Mouse (Mus musculus) adrenal gland (tissue): Measurements from ENCODE around the gene Rps8.

Experiments used
- intact Hi-C: fragments of 180-260 bp; cut with DNase I; formaldehyde crosslinking; loops from one replicate; pipeline ENCODE4 v1.15.1; 2025

Gene Rps8

DNA sequence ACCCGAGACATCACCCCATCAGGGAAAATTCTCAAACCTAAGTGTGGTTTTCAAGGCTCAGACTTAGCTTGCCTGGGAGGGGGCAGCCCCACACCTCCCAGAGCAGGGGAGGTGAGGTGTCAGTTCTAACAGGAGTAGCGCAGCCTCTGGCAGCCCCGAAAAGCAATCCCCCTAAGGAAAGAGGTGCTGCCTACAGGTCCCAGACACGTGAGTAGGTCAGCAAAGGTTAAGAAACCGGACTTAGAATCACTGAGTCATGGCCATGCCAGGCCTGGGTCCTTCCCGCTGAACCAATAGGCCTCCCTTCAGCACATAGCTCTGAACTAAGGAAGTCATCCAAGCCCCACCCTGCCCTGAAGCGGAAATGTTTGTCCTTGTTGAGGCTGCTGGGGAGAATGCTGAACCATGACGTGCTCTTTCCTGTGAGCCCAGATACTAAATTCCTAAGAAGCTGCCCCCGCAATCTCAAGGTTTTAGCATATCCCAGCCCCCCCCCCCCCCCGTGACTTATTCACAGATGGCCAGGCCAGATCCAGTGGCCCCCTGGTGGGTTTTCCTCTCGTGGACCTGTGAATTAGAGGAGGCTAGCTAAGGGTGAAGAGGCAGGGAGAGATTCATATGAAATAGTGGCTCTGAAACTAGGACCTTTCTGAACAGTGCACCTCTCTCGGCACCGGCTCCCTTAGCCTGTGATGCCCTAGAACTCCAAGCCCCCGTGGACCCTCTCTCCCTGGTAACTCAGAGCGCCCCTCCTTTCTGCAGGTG, 30.0 kb downstream of the Rps8 start:
- intact Hi-C loops, result no loop called here

DNA sequence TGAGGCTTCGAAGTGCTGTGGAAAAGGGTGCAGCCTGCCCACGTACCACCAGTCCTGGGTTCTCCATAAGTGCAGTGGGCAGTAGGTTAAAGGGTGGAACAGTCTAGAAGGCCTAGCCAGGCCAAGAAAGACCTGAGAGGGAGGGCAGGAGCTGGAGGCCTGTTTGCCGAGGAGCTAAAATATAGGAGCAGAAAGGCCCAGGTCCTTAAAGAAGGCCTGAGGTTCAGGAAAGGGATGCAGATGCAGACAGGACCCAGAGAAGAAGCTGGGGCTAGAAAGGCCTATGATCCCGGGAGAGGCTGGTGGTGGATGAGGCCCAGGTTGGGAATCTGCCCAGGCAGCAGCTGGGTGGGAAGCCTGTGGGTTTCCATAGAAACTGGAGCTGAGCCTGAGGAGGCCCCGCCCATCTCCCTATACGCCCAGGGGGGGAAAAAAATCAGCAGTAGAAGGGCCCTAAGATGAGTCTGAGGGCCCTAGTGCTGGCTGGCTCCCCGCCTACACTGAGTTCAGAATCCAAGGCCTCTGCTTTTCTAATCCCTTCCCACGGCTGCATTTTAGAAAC, 30.6 kb downstream of the Rps8 start, which contains the start of gene Btbd19:
Gene Btbd19, minus strand, starts transcription at position 378 of the 562 bp plus-strand sequence.
- intact Hi-C loops, result no loop called here

DNA sequence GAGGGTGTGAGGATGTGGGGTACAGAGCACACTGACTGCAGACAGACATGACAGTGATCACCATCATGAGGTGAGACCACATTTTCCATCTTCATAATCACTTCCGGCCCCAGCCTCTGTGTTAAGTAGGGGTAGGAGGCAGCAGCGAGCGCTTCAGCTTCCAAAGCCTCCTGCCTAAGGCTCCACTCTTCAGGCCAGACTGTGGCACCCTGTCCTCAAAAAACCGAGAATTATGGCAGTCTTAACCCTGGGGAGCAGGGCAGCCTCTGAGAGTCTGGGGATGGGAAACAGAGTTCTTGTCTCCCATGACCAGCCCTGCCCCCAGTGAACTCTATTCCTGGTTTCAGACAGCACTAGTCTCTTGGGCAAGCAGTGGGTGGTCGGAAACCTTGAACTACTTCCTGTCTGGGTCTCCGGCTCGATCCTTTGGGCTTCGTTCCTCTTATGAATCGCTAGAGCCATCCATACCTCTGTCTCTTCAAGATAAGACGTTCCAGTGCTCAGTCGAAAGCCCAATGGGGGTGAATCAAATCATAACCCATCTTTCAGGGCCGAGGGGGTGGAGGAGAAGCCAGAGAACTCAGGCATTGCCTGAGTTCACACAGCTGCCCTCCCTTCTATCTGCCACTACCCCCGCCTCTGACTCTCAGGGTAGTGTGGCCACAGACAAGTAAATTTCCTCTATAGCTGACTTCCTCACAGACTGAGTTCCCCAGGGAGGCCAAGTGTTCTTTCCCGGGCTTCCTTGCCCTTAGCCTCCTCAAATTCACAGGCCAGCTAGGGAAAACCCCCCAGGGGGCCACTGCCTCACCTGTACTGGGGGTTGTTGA, 31.3 kb downstream of the Rps8 start:
- intact Hi-C loops, result loop anchor here (5.0 kb wide), 1 partner anchor 122 kb away; no protein-coding TSS in a partner anchor

DNA sequence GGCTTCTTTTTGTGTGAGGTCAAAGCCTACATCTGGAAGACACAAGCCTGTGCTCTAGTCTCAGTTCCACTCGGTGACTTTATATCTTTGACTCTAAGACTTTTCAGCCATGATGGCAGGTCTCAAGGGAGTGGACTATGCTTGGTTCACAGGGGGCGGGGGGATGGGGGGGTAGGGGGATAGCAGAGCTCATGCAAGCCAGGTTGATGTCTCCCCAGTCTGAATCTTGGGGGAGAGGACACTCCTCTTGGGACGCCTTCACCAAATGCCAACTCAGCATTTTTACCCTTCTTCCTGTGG, 31.9 kb downstream of the Rps8 start:
- intact Hi-C loops, result loop anchor here (5.0 kb wide), 1 partner anchor 122 kb away; no protein-coding TSS in a partner anchor

DNA sequence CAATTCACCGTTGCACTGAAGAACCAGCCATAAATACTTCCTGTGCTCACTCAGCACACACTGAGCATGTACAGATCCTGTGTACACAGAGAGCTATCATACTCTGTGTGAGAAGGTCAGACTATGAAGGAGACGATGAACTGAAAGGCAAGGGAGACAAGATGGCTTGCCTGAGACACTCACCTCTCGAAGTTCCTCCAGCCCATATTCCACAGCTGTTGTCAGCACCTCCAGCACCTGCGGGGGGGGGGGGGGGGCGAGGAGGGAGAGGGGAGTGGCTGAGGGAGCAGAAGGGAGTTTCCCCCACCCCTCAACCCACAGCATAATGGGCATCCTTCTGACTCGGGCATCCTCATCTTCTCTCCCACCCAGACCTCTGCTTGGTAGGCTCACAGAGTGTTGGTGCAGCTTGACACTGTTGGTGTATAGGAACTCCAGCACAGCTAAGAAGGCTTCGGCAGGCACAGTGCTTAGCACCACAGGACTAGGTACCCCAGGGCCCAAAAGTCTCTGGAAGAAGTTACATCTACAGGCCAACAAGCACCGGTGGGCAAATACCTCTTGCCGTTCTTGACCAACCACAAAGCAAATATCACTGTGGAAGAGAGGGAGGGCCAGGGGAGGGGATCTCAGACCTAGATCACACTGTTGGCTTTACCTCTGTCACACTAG, 32.4 kb downstream of the Rps8 start:
- intact Hi-C loops, result loop anchor here (5.0 kb wide), 1 partner anchor 121 kb away; no protein-coding TSS in a partner anchor

DNA sequence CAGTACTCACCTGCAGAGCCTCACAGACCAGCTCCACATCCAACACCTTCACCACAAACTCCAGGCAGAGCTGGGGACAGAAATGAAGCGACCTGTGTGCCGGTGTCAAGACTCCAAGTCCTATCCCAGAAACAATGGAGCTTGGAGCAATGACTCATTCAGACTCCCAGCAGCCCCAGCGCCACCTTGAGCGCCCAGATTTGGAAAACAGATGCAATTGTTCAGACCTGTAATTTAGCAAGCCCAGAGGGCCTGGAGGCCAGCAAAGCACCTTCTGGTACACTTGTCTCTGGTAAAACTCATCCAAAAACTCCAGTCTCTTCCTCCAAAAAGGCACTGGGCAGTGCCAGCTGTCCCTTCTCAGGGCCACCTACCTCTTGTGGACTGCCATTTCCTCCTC, 33.8 kb downstream of the Rps8 start:
- intact Hi-C loops, result loop anchor here (5.0 kb wide), 1 partner anchor 120 kb away; no protein-coding TSS in a partner anchor

DNA sequence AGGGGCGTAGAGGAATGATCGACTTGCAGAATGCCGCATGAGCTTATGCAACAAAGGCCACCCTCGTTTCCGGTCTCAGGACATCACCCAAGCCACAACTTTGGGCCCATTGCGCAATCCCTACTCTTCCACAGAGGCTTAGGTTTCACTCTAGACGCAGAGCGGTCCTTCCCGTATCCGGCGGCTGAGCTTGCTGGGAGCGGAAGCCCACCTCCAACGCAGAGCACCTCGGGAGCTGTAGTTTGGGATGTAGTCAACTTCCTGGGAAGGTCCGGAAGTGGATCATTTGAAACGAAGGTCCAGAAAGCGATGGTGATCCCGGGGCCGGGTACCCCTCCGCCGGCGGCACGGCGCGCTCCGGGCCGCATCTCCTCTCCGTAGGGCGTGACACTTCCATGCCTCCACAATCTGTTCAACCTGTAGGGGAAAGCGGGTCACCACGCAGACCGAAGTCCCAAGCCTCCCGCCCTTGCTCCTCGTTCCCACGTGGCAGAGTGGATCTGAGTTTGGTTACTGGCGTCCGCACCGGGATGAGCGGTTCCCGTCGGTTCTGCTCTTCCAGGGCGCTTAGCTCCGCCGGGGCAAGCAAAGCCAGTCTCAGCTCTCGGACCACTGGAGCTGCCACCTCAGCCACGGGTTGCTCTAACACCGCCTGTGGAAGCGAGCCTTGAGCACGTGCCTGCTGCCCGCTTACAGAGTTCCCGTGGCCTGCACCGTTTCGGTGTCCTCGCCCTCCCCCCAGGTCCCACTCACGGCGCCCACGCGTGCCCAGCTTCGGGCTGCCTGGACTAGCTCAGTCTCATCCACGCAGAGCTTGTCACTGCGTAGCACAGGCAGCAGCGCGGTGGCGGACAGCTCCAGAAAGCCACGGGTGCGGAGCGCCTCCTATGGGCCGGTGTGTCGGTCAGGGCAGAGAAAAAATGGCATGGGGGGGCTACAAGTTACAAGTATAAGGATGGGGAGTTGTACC, 35.3 kb downstream of the Rps8 start:
- intact Hi-C loops, result loop anchor here (5.0 kb wide), 1 partner anchor 118 kb away; no protein-coding TSS in a partner anchor

DNA sequence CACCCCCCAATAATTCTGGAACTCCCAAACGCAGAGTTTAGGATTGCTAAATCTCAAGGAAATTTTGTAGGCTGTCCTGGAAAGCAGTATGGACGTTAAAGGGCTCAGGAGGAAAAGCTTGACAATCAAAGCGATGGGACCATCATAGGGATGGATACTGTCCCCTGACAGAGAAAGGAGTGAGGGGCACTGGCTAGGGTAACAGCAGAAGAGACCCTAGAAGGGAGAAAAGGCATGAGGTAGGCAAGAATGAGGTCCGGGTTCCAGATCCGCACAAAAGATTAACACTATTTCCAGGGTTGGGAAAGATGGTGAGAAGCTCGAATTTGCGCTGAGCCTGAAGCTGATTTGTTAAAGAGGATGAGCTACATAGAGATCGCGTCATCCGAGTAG, 36.0 kb downstream of the Rps8 start:
- intact Hi-C loops, result loop anchor here (5.0 kb wide), 1 partner anchor 118 kb away; no protein-coding TSS in a partner anchor

DNA sequence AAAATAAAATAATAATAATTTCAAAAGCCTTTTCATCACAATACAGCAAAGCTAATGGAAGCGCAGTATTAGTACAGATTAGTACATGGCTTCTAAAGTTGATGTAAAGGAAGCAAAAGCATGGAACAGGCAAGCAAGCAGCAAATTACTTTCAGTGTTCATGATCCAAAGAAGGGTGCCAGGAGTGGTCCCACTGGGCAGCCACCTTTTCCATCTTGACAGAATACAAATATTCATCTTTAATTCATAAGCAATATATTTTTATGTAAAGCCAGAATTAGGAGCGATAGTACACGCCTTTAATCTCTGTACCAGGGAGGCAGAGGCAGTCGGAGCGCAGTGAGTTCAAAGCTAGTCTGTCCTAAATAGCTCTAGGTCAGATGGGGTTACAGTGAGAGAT, 36.4 kb downstream of the Rps8 start:
- intact Hi-C loops, result loop anchor here (5.0 kb wide), 1 partner anchor 117 kb away; no protein-coding TSS in a partner anchor

DNA sequence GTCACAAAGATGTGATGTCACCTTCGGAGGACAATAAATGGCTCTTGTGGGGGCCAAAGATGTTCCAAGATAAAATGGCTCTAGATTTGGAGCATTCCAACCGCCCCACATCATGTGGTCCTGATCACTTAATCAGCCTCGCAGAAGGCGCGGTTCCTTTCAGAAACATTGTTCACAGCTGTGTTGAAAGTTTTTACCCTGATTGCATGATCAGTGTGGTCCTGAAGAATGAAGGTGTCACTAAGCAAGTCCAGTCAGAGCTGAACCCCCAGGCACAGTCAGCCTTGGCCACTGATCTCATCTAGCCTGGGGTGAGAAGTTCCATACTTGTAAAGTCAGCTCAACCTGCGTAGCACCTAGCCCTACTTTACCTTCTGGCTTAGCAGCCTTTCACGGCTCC, 38.1 kb downstream of the Rps8 start:
- intact Hi-C loops, result no loop called here

DNA sequence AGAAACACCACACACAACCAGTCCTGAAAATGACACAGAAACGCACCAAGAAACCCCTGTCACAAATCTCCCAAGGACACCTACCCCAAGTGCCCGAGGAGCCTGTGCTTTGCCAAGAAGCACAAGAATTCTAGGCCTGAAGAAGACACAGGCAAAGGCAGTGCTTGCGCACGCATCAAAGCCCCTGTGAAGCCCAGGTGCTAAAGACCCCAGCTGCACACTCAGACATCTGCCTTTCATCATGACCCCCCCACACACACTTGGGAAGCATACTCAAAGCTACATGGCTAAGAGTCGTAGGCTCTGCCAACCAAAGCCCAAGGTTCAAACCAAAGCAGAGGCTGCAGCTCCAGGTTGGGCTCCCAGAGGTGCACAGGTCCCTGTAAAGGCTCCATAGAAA, 40.5 kb downstream of the Rps8 start:
- intact Hi-C loops, result no loop called here

DNA sequence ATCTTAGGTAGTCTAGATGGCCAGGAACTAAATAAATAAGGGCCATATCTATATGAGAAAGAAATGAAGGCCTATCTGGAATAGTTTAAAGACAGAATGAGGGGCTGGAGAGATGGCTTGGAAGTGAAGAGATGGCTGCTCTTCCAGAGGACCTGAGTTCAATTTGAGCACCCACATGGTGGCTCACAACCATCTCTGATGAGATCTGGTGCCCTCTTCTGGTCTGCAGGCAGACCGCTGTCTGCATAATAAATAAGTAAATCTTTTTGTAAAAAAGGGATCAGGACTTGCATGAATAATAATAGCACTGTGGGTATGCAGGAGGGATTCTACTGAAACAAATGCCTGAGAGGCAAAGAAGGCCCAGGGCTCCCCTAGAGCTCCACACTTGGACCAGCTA, 42.8 kb downstream of the Rps8 start:
- intact Hi-C loops, result no loop called here

DNA sequence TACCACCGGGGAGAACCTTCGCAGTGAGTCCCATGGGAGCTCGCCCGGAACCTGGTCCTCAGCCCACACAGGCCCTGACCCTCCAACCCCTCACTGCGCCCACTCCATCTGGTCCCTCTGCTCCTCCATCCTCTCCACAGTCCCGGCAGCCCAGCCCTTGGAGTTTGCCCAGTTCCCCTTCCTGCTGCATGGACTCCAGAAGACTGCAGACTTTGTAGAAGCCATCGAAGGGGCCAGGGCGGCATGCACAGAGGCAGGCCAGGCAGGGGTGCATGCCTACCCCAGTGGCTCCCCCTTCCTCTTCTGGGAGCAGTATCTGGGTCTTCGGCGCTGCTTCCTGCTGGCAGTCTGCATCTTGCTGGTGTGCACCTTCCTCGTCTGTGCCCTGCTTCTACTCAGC, 45.1 kb downstream of the Rps8 start:
- intact Hi-C loops, result no loop called here

DNA sequence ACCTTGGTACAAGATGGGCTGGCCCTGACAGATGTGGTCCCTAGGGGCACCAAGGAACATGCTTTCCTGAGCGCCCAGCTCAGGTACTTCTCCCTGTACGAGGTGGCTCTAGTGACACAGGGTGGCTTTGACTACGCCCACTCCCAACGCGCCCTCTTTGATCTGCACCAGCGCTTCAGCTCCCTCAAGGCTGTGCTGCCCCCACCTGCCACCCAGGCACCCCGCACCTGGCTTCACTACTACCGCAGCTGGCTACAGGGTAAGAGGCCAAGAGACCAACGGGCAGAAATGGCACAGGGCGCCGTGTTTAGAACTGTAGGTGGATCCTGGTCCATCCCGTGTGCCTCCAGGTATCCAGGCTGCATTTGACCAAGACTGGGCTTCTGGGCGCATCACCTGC, 45.8 kb downstream of the Rps8 start:
- intact Hi-C loops, result no loop called here

DNA sequence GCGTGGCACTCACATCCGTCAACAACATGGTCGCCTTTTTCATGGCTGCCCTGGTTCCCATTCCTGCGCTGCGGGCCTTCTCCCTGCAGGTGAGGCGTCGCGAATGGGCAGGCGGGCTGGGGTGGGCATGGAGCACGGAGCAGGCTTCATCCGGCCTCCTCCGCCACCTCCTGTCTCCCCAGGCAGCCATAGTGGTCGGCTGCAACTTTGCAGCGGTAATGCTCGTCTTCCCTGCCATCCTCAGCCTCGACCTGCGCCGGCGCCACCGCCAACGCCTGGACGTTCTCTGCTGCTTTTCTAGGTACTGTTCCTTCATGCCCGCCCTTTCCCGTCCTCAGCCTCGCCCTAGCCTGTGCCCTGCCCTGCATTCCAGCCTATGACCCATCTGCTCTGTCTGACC, 46.7 kb downstream of the Rps8 start:
- intact Hi-C loops, result no loop called here

DNA sequence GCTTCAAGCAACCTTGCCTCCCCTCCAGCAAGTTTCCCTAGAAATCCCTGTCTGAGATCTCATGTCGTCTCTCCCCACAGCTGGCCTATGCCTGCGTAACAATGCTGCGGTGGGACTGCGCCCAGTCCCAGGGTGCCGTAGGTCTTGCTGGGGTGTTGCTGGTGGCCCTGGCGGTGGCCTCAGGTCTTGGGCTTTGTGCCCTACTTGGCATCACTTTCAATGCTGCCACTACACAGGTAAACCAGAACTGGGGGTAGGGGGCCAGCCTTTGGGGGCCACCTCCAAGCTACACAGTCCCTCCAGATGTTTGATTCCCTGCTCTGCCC, 47.6 kb downstream of the Rps8 start:
- intact Hi-C loops, result no loop called here

DNA sequence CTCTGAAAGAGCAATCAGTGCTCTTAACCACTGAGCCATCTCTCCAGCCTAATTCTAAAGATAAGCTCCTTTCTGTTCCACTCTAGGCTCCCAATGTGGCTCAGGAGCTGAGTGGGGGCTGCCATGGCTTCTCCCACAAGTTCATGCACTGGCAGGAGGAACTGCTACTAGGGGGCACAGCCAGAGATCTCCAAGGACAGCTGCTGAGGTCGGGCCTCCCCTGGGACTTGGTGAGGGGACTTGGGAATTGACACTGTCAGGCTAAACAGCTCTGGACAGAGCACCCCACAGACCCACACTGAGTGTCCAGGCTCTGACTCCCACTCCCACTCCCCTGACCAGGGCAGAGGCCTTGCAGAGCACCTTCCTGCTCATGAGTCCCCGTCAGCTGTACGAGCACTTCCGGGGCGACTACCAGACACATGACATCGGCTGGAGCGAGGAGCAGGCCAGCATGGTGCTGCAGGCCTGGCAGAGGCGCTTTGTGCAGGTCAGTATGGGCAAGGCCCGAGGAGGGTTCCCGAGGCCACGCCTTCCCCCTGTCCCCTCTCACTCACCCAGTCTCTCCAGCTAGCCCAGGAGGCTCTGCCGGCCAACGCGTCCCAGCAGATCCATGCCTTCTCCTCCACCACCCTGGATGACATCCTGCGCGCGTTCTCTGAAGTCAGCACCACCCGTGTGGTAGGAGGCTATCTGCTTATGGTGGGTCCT, 48.1 kb downstream of the Rps8 start:
- intact Hi-C loops, result no loop called here

DNA sequence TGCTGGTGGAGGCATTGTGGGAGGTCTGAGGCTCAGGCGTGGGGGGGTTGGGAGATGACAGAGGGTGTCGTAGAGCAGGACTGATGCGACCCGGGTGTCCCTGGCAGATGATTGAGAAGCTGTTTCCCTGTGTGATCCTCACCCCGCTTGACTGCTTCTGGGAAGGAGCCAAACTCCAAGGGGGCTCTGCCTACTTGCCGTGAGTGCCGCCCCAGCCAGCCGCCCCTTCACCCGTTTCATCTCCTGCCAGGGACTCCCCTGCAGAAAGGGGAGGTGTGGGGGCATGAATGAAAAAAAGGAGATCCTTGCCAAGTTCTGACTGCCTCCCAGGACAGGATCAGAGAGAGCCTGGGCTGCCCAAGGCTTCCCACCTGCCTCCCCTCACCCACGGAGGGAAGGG, 50.9 kb downstream of the Rps8 start:
- intact Hi-C loops, result no loop called here

DNA sequence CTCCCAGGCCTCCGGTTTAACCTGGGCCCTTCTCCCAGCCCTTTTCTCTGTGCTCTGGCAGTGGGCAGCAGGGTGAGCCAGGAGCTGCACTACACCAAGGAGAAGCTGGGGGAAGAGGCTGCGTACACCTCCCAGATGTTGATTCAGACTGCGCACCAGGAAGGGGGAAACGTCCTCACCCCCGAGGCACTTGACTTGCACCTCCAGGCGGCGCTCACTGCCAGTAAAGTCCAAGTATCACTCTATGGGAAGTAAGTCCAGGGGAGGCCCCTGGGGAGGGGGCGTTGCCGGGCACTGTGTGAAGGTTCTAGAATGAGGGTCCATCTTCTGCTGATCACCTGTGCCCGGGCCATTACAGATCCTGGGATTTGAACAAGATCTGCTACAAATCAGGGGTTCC, 51.4 kb downstream of the Rps8 start:
- intact Hi-C loops, result loop anchor here (5.0 kb wide), 1 partner anchor 38 kb away; no protein-coding TSS in a partner anchor
